Mouse (Mus musculus): ENCODE measurements around the gene Nrros.

DNA sequence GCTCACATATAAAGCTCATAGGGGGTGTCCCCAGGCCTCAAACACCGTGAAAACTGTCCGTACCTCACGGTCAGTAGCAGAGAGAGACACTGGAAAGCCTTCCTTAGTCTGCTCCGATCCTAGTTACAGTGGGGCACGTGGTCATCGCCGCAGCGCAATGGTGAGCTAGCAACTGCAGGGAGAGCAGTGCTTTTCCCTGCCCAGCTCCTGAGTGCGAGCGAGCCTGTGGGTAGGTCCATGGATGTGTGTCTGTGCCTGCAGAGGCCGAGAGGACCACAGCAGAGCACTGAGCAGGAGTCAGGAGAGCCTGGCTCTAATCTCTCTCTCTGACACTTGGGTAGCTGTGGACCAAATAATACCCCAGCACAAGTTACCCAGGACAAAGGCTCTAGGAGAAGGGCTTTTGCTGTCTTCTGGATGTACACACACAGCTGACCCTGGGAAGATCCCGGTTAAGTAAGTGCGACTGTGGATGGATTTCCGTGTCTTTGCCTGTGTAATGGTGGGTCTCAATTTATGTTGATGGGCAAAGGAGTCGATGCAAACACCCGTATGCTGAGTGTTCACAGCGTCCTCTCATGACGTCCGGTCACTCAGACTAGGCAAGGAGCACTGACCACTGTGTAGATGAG is 882 bp downstream of the Nrros start:
- TF ChIP-seq CTCF (IDR thresholded peaks at IDR 0.05; ENCODE audit: low read depth, low read length) (no peak), POLR2AphosphoS5 (IDR thresholded peaks at IDR 0.05; ENCODE audit: insufficient replicate concordance, low read depth, low read length) (peak; percentile 67; the same call in 1 of the 2 replicates), TAL1 (conservative IDR thresholded peaks at IDR 0.05; ENCODE audit: low read depth, low read length) (no peak), GATA1 (IDR thresholded peaks at IDR 0.05; ENCODE audit: borderline replicate concordance, low read length) (no peak), GATA2 (IDR thresholded peaks at IDR 0.05; ENCODE audit: borderline replicate concordance, low read depth, low read length) (no peak)
